Mouse (Mus musculus) yolk sac, embryonic 10.5 days (tissue): ENCODE data around the gene Sema3g.
A peak's percentile ranks its signal among the peaks of the same experiment; 100 is the strongest.

Experiments used
- DNase-seq: peaks from one replicate; pipeline ENCODE4 v3.0.0-alpha.2; 2017; ENCODE audit warnings: low spot score

Sema3g gene

GRCm38 (mm10) chr14:31232404-31233069 is 14.9 kb downstream of the Sema3g start:
- no peak for DNase-seq

GRCm38 (mm10) chr14:31233070-31233995 is 15.7 kb downstream of the Sema3g start:
- peak; percentile 42 for DNase-seq

GRCm38 (mm10) chr14:31233996-31234591 is 16.4 kb downstream of the Sema3g start:
- DNase-seq = peak; percentile 79

GRCm38 (mm10) chr14:31237101-31237882 is 19.6 kb downstream of the Sema3g start:
- no peak for DNase-seq

- DNase-seq = no peak
Measured at GRCm38 (mm10) chr14:31240528-31240927, 22.9 kb downstream of the Sema3g start.

GRCm38 (mm10) chr14:31244777-31245176 is 27.1 kb downstream of the Sema3g start:
- DNase-seq = no peak

GRCm38 (mm10) chr14:31245946-31246345 is 28.3 kb downstream of the Sema3g start:
- DNase-seq = no peak

- no peak for DNase-seq
Measured at GRCm38 (mm10) chr14:31248396-31248795, 30.7 kb downstream of the Sema3g start.

- DNase-seq = no peak
Measured at GRCm38 (mm10) chr14:31250222-31251083, 32.8 kb downstream of the Sema3g start.

- peak; percentile 94 for DNase-seq
Measured at GRCm38 (mm10) chr14:31251084-31251604, 33.5 kb downstream of the Sema3g start, which contains the start of the genes Phf7 and Bap1. Gene Phf7, minus strand, starts transcription at chr14:31251317. Gene Bap1, plus strand, starts transcription at chr14:31251450.

GRCm38 (mm10) chr14:31251626-31252025 is 34.0 kb downstream of the Sema3g start:
- DNase-seq = no peak

GRCm38 (mm10) chr14:31252091-31252490 is 34.4 kb downstream of the Sema3g start:
- no peak for DNase-seq

- DNase-seq = peak; percentile 72
Measured at GRCm38 (mm10) chr14:31258476-31259050, 40.9 kb downstream of the Sema3g start.

GRCm38 (mm10) chr14:31260374-31260773 is 42.7 kb downstream of the Sema3g start:
- no peak for DNase-seq

- DNase-seq = no peak
Measured at GRCm38 (mm10) chr14:31260932-31261331, 43.3 kb downstream of the Sema3g start.

- no peak for DNase-seq
Measured at GRCm38 (mm10) chr14:31267649-31268048, 50.0 kb downstream of the Sema3g start.

GRCm38 (mm10) chr14:31268301-31269001 is 50.8 kb downstream of the Sema3g start:
- DNase-seq = no peak

GRCm38 (mm10) chr14:31269456-31270100 is 51.9 kb downstream of the Sema3g start:
- DNase-seq = peak; percentile 70

- DNase-seq = no peak
Measured at GRCm38 (mm10) chr14:31271121-31271520, 53.5 kb downstream of the Sema3g start.
